In the genomic region with DNA sequence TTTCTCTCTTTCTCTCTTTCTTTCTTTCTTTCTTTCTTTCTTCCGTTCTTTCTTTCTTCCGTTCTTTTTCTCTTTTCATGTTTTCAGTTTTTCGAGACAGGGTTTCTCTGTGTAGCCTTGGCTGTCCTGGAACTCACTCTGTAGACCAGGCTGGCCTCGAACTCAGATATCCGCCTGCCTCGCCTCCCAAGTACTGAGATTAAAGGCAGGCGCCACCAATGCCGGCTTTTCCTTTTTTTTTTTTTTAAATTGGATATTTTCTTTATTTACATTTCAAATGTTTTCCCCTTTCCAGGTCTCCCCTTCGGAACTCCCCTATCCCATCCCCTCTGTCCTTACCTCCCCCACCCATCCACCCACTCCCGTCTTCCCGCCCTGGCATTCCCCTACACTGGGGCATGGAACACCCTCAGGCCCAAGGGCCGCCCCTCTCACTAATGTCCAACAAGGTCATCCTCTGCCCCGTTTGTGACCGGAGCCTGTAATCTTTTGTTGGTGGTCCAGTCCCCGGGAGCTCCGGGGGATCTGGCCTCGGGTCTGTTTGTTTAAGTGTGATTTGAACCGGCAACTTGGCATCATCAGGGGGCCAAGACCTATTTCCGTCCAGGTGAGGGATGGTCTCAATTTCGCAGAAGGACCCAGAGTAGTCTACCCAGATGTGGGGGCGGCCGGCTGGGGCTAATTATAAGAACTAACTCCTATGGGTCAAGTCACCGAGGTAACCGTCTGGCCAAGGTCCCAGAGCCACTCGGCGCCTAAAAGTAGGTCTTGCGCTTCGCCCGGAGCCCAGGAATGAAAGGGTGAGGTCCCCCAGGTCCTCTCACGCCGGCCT, we compare ENCODE assay signal across 7 mouse cellular contexts. TPM values are rescaled to one million over a fixed set of nuclear protein-coding genes. Genes with fewer than 3 reads are reported as not detected.
DNase-seq lines count a peak whose midpoint lies in the region; ATAC-seq and TF ChIP-seq lines count a peak whose summit lies in the region.

No protein-coding gene starts in this region.

- peak overlapping the region; percentile 95 for H3K4me3 ChIP-seq in lung, embryonic 15.5 days
- H3K4me3 ChIP-seq in embryonic fibroblast, embryonic 13.5 days (ENCODE audit: insufficient read depth, low read length), result peak overlapping the region; percentile 29
- peak overlapping the region; percentile 75 for H3K4me3 ChIP-seq in intestine, embryonic 16.5 days (ENCODE audit: low read length)
- H3K4me3 ChIP-seq in olfactory bulb, adult 2 months (ENCODE audit: insufficient read depth, low read depth, low read length), result peak overlapping the region; percentile 40

- no peak for TF ChIP-seq CTCF in embryonic fibroblast, embryonic 13.5 days (IDR thresholded peaks at IDR 0.05; ENCODE audit: borderline replicate concordance, insufficient read depth, low read length)
- TF ChIP-seq CTCF in olfactory bulb, adult 2 months (IDR thresholded peaks at IDR 0.05; ENCODE audit: insufficient read depth, low read depth, low read length), result no peak

- no peak for DNase-seq in lung, postnatal 4 days
- no peak for DNase-seq in testis, postnatal 10 days (ENCODE audit: low spot score)
- DNase-seq in Muller cell, postnatal 12 days (ENCODE audit: inconsistent ontology term), result no peak

- no peaks in the 10 kb centered on the region for H3K9me3 ChIP-seq in lung, embryonic 15.5 days
- H3K9me3 ChIP-seq in intestine, embryonic 16.5 days (ENCODE audit: control insufficient read depth, low read length), result no peaks in the 10 kb centered on the region

- no peak; the same call in 1 of the 2 replicates for TF ChIP-seq POLR2A in embryonic fibroblast, embryonic 13.5 days (IDR thresholded peaks at IDR 0.05; ENCODE audit: low read depth, low read length)
- no peak for TF ChIP-seq POLR2A in olfactory bulb, adult 2 months (IDR thresholded peaks at IDR 0.05; ENCODE audit: insufficient read depth, low read depth, low read length)

- H3K27ac ChIP-seq in lung, embryonic 15.5 days, result no peak overlapping the region
- no peak overlapping the region for H3K27ac ChIP-seq in embryonic fibroblast, embryonic 13.5 days (ENCODE audit: insufficient read depth, low read length)
- H3K27ac ChIP-seq in intestine, embryonic 16.5 days (ENCODE audit: low read length), result no peak overlapping the region
- no peak overlapping the region for H3K27ac ChIP-seq in olfactory bulb, adult 2 months (ENCODE audit: insufficient read depth, low read depth, low read length)

- H3K9ac ChIP-seq in lung, embryonic 15.5 days, result peak overlapping the region; percentile 43; the same call in 1 of the 2 replicates
- peak overlapping the region; percentile 66 for H3K9ac ChIP-seq in intestine, embryonic 16.5 days (ENCODE audit: low read depth, low read length)

- H3K4me1 ChIP-seq in lung, embryonic 15.5 days, result peaks cover 12% of the 10 kb centered on the region
- H3K4me1 ChIP-seq in embryonic fibroblast, embryonic 13.5 days (ENCODE audit: control insufficient read depth, insufficient read depth, low read length), result peaks cover 2% of the 10 kb centered on the region
- peaks cover 4% of the 10 kb centered on the region; the same call in 1 of the 2 replicates for H3K4me1 ChIP-seq in intestine, embryonic 16.5 days (ENCODE audit: control insufficient read depth, insufficient read depth, low read length)
- peaks cover 5% of the 10 kb centered on the region for H3K4me1 ChIP-seq in olfactory bulb, adult 2 months (ENCODE audit: control insufficient read depth, insufficient read depth, low read length)

- peaks cover 34% of the 10 kb centered on the region for H3K36me3 ChIP-seq in lung, embryonic 15.5 days
- H3K36me3 ChIP-seq in intestine, embryonic 16.5 days (ENCODE audit: control insufficient read depth, insufficient read depth, low read length), result peaks cover 19% of the 10 kb centered on the region

- 23% methylated on average over 31 of the region's 31 CpGs for WGBS in lung, embryonic 15.5 days
- 27% methylated on average over 31 of the region's 31 CpGs for WGBS in intestine, embryonic 16.5 days
- 24% methylated on average over 31 of the region's 31 CpGs for WGBS in olfactory bulb, adult 2 months

- H3K4me2 ChIP-seq in lung, embryonic 15.5 days, result peak overlapping the region; percentile 86
- H3K4me2 ChIP-seq in intestine, embryonic 16.5 days (ENCODE audit: low read depth, low read length), result peak overlapping the region; percentile 79

- H3K27me3 ChIP-seq in lung, embryonic 15.5 days, result peaks cover 5% of the 10 kb centered on the region; the same call in 1 of the 2 replicates
- no peaks in the 10 kb centered on the region for H3K27me3 ChIP-seq in intestine, embryonic 16.5 days (replicated peaks; ENCODE audit: control insufficient read depth, insufficient read depth, low read length)

- ATAC-seq in lung, embryonic 15.5 days (ENCODE audit: borderline replicate concordance, extremely low read depth, low FRiP score, low TSS enrichment), result peak; percentile 58
- peak; percentile 18 for ATAC-seq in intestine, embryonic 16.5 days

RNA-seq across cellular contexts. Expression of gene Rpl26, which starts 0.6 kb away (rescaled TPM):
- polyA plus RNA-seq in lung, embryonic 15.5 days (2015; fragmentation: Nextera tagmentation; extraction: Ambion mirVana), result 880 and 922 TPM in 2 replicates
- polyA plus RNA-seq in embryonic fibroblast, embryonic 13.5 days (2011; ENCODE audit: insufficient read length, low read depth, missing spikeins), result 3,230 and 3,899 TPM in 2 replicates
- polyA plus RNA-seq in intestine, embryonic 16.5 days (2015; fragmentation: Nextera tagmentation; extraction: Ambion mirVana), result 784 and 889 TPM in 2 replicates
- 1,027 and 1,979 TPM in 2 replicates for polyA plus RNA-seq in olfactory bulb, adult 2 months (2012; ENCODE audit: insufficient read depth, insufficient read length, low replicate concordance, missing spikeins)

RNA-seq across cellular contexts. Expression of gene Rnf222, which starts 12.4 kb away (rescaled TPM):
- 0.16 TPM in 2 replicates for polyA plus RNA-seq in lung, embryonic 15.5 days (2015; fragmentation: Nextera tagmentation; extraction: Ambion mirVana)
- polyA plus RNA-seq in embryonic fibroblast, embryonic 13.5 days (2011; ENCODE audit: insufficient read length, low read depth, missing spikeins), result not detected in 2 replicates
- polyA plus RNA-seq in intestine, embryonic 16.5 days (2015; fragmentation: Nextera tagmentation; extraction: Ambion mirVana), result 0.34 and 0.54 TPM in 2 replicates
- polyA plus RNA-seq in olfactory bulb, adult 2 months (2012; ENCODE audit: insufficient read depth, insufficient read length, low replicate concordance, missing spikeins), result not detected in 2 replicates

RNA-seq across cellular contexts. Expression of gene Odf4, which starts 26.1 kb away (rescaled TPM):
- not detected in 2 replicates for polyA plus RNA-seq in lung, embryonic 15.5 days (2015; fragmentation: Nextera tagmentation; extraction: Ambion mirVana)
- not detected in 2 replicates for polyA plus RNA-seq in embryonic fibroblast, embryonic 13.5 days (2011; ENCODE audit: insufficient read length, low read depth, missing spikeins)
- polyA plus RNA-seq in intestine, embryonic 16.5 days (2015; fragmentation: Nextera tagmentation; extraction: Ambion mirVana), result not detected in 2 replicates
- not detected in 2 replicates for polyA plus RNA-seq in olfactory bulb, adult 2 months (2012; ENCODE audit: insufficient read depth, insufficient read length, low replicate concordance, missing spikeins)

RNA-seq across cellular contexts. Expression of gene Ndel1, which starts 29.1 kb away (rescaled TPM):
- 72.8 and 77.1 TPM in 2 replicates for polyA plus RNA-seq in lung, embryonic 15.5 days (2015; fragmentation: Nextera tagmentation; extraction: Ambion mirVana)
- 107 and 122 TPM in 2 replicates for polyA plus RNA-seq in embryonic fibroblast, embryonic 13.5 days (2011; ENCODE audit: insufficient read length, low read depth, missing spikeins)
- polyA plus RNA-seq in intestine, embryonic 16.5 days (2015; fragmentation: Nextera tagmentation; extraction: Ambion mirVana), result 70.4 and 73.6 TPM in 2 replicates
- polyA plus RNA-seq in olfactory bulb, adult 2 months (2012; ENCODE audit: insufficient read depth, insufficient read length, low replicate concordance, missing spikeins), result not detected in 2 replicates

RNA-seq across cellular contexts. Expression of gene Arhgef15, which starts 56.5 kb away (rescaled TPM):
- 21.2 and 24.4 TPM in 2 replicates for polyA plus RNA-seq in lung, embryonic 15.5 days (2015; fragmentation: Nextera tagmentation; extraction: Ambion mirVana)
- 0.55 and 1.4 TPM in 2 replicates for polyA plus RNA-seq in embryonic fibroblast, embryonic 13.5 days (2011; ENCODE audit: insufficient read length, low read depth, missing spikeins)
- polyA plus RNA-seq in intestine, embryonic 16.5 days (2015; fragmentation: Nextera tagmentation; extraction: Ambion mirVana), result 8.3 and 9.0 TPM in 2 replicates
- not detected in 2 replicates for polyA plus RNA-seq in olfactory bulb, adult 2 months (2012; ENCODE audit: insufficient read depth, insufficient read length, low replicate concordance, missing spikeins)

Comparison
In these comparisons a context has a peak if more than half of its experiments do, and no peak if none do; other contexts are left out.
1. H3K4me3 ChIP-seq: peak in every context shown above with its lines; median percentile 95 in lung, embryonic 15.5 days; 75 in intestine, embryonic 16.5 days; 40 in olfactory bulb, adult 2 months; 29 in embryonic fibroblast, embryonic 13.5 days.